Mouse (Mus musculus): ENCODE results near the gene Abhd11. TPM values are rescaled to one million over a fixed set of nuclear protein-coding genes. Genes with fewer than 3 reads are reported as not detected.

The Abhd11 gene
- polyA plus RNA-seq (2014; fragmentation: Illumina TruSeq; extraction: RNeasy Lipid Tissue Mini Kit (QIAGEN cat#74804); ENCODE audit: low replicate concordance): 3.7 TPM

DNA sequence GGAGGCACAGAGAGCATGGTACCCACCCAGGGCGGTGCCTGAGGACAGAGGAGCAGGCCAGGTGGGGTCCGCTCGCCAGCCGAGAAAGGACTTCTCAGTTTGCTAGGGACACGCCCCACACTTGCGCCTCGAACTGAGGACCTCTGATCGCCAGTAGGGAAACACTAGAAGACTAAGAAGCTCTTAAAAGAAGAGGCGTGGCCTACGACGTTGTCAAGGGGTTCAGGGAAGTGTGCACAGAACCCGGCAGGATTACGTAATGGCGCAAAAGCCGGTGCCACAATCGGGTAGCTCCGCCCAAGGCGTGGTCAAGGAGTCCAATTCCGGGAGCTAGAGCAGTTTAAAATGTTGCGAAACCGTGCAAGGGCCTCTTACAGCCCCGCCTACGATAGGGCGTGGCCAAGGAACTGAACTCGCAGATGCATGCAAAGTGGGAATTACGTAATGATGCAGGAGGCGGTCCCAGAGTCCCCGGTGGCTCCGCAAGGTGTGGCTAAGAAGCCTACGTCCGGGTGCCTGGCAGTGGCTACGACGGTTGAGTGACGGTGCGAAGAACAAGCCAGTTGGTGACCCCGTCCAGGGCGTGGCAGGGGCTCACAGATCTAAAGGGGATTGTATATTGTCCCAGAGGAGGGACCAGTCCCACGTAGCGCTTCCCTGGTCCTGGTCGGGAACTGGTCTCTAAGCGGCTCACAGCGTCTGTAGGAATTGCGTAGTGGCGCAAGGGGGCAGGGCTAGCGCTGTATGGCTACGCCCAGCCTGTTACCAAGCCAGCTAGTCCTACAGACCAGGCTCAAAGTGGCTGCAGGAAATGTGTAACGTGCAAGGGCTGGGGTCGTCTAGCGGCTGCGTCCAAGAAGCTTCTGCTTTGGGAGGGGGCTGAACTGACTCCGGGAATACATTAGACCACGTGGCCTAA lies at the start of gene Abhd11:
Gene Abhd11 (plus strand): TSS at position 482 of the 919 bp plus-strand sequence.

DNA sequence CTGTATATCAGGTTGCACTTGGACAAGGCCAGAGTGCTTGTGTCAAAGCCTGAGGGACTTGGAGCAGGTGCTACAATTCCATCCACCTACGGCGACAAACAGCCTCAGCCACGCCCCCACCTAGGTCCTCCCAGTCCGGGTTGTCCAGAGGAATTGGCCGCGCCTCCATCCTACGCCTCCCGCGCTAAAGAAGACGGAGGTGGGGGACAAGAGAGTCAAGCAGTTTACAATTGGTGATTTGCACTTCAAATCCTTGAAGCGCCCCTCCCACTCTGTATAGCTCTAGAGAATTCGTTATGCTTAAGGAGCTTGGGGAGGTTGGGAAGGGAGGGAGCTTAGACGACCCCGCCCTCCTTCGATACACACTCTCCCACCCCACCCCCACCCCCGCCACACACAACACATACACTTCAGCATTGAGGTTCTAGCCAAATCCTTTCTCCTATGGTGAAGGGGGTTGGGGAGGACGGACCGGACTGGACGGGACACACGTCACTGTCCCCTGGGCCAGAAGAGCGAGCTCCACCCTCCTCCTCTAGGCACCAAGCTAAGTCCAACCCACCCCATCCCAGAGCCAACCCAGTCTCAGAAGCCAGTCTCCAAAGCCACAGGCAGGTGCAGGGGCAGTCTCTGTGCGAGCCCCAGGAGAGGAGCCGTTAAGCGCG lies 23.2 kb upstream of the Abhd11 start, which contains the start of gene Cldn3:
Gene Cldn3 (plus strand): TSS at position 582 of the 665 bp plus-strand sequence.

DNA sequence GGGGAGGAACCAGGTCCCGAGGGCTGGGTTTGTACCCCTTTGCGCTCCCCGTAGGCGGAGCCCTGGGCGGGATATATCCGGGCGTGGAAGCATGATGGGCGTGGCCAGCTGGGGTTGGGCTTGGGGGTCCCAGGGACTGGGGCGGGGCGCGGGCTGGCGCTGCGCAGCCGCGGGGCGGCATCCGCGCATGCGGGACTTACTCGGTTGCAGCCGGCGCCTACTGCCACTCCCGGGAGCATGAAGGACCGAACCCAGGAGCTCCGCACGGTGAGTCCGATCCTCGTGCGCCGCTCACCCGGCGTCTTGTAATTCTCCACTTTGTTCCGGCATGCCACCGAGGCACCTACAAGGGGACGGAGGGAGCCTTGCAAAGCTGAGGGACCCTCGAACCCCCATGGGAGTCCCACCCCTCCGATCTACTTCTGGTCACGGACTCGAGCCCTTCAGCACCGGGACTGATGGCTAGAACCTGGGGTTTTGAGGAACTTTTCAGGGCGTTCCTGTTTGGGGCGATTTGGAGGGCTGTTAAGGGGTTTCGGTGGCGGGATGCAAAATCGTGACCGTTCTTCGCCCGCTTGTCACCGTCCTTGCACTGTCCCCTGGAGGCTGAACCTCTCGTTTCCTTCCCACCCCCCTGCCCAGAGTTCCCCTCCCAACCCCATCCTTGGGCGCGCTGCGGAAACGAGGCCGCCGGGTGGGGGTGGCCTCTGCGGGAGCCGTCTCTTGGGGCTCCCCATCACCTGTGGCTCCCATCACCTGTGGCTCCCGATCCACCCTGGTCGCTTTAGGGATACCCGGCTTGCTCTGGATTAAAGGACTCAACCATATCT lies 14.6 kb downstream of the Abhd11 start, which contains the start of gene Stx1a:
Gene Stx1a (plus strand): TSS at position 139 of the 830 bp plus-strand sequence.

Other genes starting within 250 kb of the Abhd11 start
- not detected for gene Tmem270, start 102.4 kb upstream of the Abhd11 start, polyA plus RNA-seq (2014; fragmentation: Illumina TruSeq; extraction: RNeasy Lipid Tissue Mini Kit (QIAGEN cat#74804); ENCODE audit: low replicate concordance)
- gene Cldn13, start 93.6 kb upstream of the Abhd11 start, polyA plus RNA-seq (2014; fragmentation: Illumina TruSeq; extraction: RNeasy Lipid Tissue Mini Kit (QIAGEN cat#74804); ENCODE audit: low replicate concordance): not detected
- 4.4 TPM for gene Mettl27, start 76.8 kb upstream of the Abhd11 start, polyA plus RNA-seq (2014; fragmentation: Illumina TruSeq; extraction: RNeasy Lipid Tissue Mini Kit (QIAGEN cat#74804); ENCODE audit: low replicate concordance)
- gene Cldn4, start 62.2 kb upstream of the Abhd11 start, polyA plus RNA-seq (2014; fragmentation: Illumina TruSeq; extraction: RNeasy Lipid Tissue Mini Kit (QIAGEN cat#74804); ENCODE audit: low replicate concordance): 1.6 TPM
- gene Cldn3, start 22.9 kb upstream of the Abhd11 start, polyA plus RNA-seq (2014; fragmentation: Illumina TruSeq; extraction: RNeasy Lipid Tissue Mini Kit (QIAGEN cat#74804); ENCODE audit: low replicate concordance): 0.71 TPM
- not detected for gene Stx1a, start 14.3 kb downstream of the Abhd11 start, polyA plus RNA-seq (2014; fragmentation: Illumina TruSeq; extraction: RNeasy Lipid Tissue Mini Kit (QIAGEN cat#74804); ENCODE audit: low replicate concordance)
- gene Dnajc30, start 55.0 kb downstream of the Abhd11 start, polyA plus RNA-seq (2014; fragmentation: Illumina TruSeq; extraction: RNeasy Lipid Tissue Mini Kit (QIAGEN cat#74804); ENCODE audit: low replicate concordance): 7.3 TPM
- gene Bud23, start 55.8 kb downstream of the Abhd11 start, polyA plus RNA-seq (2014; fragmentation: Illumina TruSeq; extraction: RNeasy Lipid Tissue Mini Kit (QIAGEN cat#74804); ENCODE audit: low replicate concordance): 8.2 TPM
- not detected for gene Vps37d, start 69.1 kb downstream of the Abhd11 start, polyA plus RNA-seq (2014; fragmentation: Illumina TruSeq; extraction: RNeasy Lipid Tissue Mini Kit (QIAGEN cat#74804); ENCODE audit: low replicate concordance)
- 13.9 TPM for gene Mlxipl, start 80.7 kb downstream of the Abhd11 start, polyA plus RNA-seq (2014; fragmentation: Illumina TruSeq; extraction: RNeasy Lipid Tissue Mini Kit (QIAGEN cat#74804); ENCODE audit: low replicate concordance)
- gene Tbl2, start 140.5 kb downstream of the Abhd11 start, polyA plus RNA-seq (2014; fragmentation: Illumina TruSeq; extraction: RNeasy Lipid Tissue Mini Kit (QIAGEN cat#74804); ENCODE audit: low replicate concordance): 4.8 TPM
- 5.6 TPM for gene Bcl7b, start 159.1 kb downstream of the Abhd11 start, polyA plus RNA-seq (2014; fragmentation: Illumina TruSeq; extraction: RNeasy Lipid Tissue Mini Kit (QIAGEN cat#74804); ENCODE audit: low replicate concordance)
- 27.7 TPM for gene Baz1b, start 178.1 kb downstream of the Abhd11 start, polyA plus RNA-seq (2014; fragmentation: Illumina TruSeq; extraction: RNeasy Lipid Tissue Mini Kit (QIAGEN cat#74804); ENCODE audit: low replicate concordance)
- not detected for gene Fzd9, start 242.1 kb downstream of the Abhd11 start, polyA plus RNA-seq (2014; fragmentation: Illumina TruSeq; extraction: RNeasy Lipid Tissue Mini Kit (QIAGEN cat#74804); ENCODE audit: low replicate concordance)

All from small intestine, adult 10 weeks (tissue).